Mouse (Mus musculus) kidney, embryonic 16.5 days (tissue): ENCODE results near the gene Cdc26. TPM values are rescaled to one million over a fixed set of nuclear protein-coding genes. Genes with fewer than 3 reads are reported as not detected.
A peak's percentile ranks its signal among the peaks of the same experiment; 100 is the strongest.

Experiments used
- ATAC-seq: fragments of 200-750 bp; cut with Nextera tagmentation; 2 replicates; pipeline ENCODE4 v1.8.0; 2017; ENCODE audit warnings: moderate TSS enrichment; ENCODE audit not compliant: low FRiP score, low TSS enrichment
- H3K27ac ChIP-seq: fragments of 300-500 bp; sonication (generic); 2 replicates; pipeline ENCODE4 v1.5.1; 2014; ENCODE audit warnings: low read length
- H3K27me3 ChIP-seq: fragments of 300-500 bp; sonication (generic); 2 replicates; pipeline ENCODE4 v1.6.1; 2014; ENCODE audit warnings: low read length, control low read depth, mixed read lengths; ENCODE audit not compliant: insufficient read depth
- H3K36me3 ChIP-seq: fragments of 300-500 bp; sonication (generic); 2 replicates; pipeline ENCODE4 v1.6.1; 2014; ENCODE audit warnings: low read length, control low read depth, mixed read lengths; ENCODE audit not compliant: insufficient read depth
- H3K4me1 ChIP-seq: fragments of 300-500 bp; sonication (generic); 2 replicates; pipeline ENCODE4 v1.6.1; 2014; ENCODE audit warnings: low read length, control low read depth, mixed read lengths; ENCODE audit not compliant: insufficient read depth
- H3K4me2 ChIP-seq: fragments of 300-500 bp; sonication (generic); replicated peaks from 2 replicates; pipeline ENCODE4 v1.6.1; 2014; ENCODE audit warnings: low read depth, low read length
- H3K4me3 ChIP-seq: fragments of 300-500 bp; sonication (generic); 2 replicates; pipeline ENCODE4 v1.5.1; 2014; ENCODE audit warnings: mild to moderate bottlenecking, low read length
- H3K9ac ChIP-seq: fragments of 300-500 bp; sonication (generic); replicated peaks from 2 replicates; pipeline ENCODE4 v1.6.1; 2014; ENCODE audit warnings: low read length
- H3K9me3 ChIP-seq: fragments of 300-500 bp; sonication (generic); 2 replicates; pipeline ENCODE4 v1.6.1; 2016; ENCODE audit warnings: low read length, control low read depth
- WGBS: fragments of 180-500 bp; shearing (Covaris S2); extraction: QIAGEN DNeasy Blood & Tissue Kit; methylation state at CpG from one replicate; pipeline ENCODE4 v1.1.7; 2014; 5-methylcytosine and 5-hydroxymethylcytosine counted together
- polyA plus RNA-seq: library from polyadenylated mRNA; unstranded; fragments of >200 nt; fragmentation: Nextera tagmentation; extraction: Ambion mirVana; gene quantifications from 2 replicates; pipeline ENCODE4 v1.2.1, GENCODE M21; 2015

Gene Cdc26
- polyA plus RNA-seq, 1 experiment from 2014 or later, result 149 TPM

DNA sequence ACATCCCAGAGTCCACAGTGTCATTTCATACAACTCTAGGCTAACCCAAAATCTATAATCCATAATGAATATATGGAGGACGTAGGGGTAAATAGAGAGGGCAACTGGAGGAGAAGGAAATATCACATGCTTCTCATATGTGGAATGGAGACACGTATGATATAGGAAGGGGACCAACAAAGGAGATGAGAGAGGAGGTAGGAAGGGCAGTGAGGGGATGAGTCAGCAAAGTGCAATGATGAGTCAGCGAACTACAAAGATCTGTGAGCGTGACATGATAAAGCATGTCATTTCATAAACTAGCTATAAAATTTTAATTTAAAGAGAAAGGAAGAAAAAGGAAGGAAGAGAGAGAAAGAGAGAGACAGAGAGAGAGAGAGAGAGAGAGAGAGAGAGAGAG lies 23.1 kb upstream of the Cdc26 start:
- Histone ChIP-seq H3K4me1 (no peaks in the 10 kb centered on the region), H3K36me3 (no peaks in the 10 kb centered on the region; the same call in 1 of the 2 replicates), H3K27ac (no peak overlapping the region), H3K9ac (no peak overlapping the region), H3K4me3 (no peak overlapping the region), H3K9me3 (no peaks in the 10 kb centered on the region), H3K27me3 (no peaks in the 10 kb centered on the region), H3K4me2 (no peak overlapping the region)
- 86% methylated on average over 4 of the region's 4 CpGs for WGBS
- ATAC-seq, result no peak

DNA sequence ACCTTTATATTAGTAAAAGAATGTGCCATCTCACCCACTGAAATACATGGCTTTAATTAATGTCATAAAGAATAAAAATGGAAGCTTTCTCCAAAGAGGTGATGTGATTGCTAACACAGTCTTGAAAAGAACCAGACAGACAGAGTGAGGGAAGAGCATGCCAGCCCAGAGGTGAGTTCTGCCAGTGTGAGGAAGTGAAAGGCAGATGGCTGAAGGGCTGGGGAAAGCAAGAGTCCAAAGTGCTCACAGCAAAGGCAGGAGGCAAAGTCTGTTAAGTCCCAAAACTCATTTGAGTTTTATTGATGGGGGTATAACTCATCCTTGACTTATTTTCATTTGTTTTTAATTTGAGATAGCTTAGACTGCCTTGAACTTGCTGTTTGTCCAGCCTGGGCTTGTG lies 22.2 kb upstream of the Cdc26 start:
- no peaks in the 10 kb centered on the region for H3K27me3 ChIP-seq
- no peak overlapping the region for H3K27ac ChIP-seq
- H3K9ac ChIP-seq, result no peak overlapping the region
- no peaks in the 10 kb centered on the region for H3K9me3 ChIP-seq
- H3K4me2 ChIP-seq, result no peak overlapping the region
- ATAC-seq, result no peak
- H3K4me3 ChIP-seq, result no peak overlapping the region
- peaks cover 1% of the 10 kb centered on the region; the same call in 1 of the 2 replicates for H3K36me3 ChIP-seq
- no peaks in the 10 kb centered on the region for H3K4me1 ChIP-seq

DNA sequence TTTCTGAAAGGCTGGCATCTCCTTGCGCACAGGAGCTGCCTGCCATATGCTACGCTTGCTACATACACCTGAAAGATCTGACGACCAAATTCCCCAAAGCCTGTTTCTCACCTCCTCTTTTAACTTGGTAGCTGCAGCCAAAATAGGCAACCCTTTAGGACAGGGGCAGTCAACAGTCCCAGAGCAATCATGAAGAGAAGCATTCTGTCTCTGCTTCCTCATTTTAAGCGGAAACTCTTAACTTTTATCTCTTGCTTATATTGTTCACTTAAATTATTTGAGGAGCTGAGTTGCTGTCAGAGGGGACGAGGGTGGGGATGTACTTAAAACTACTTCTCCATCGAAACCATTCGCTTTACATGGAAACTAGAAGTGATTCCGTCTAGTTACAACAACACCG lies 21.2 kb upstream of the Cdc26 start:
- no peak for ATAC-seq
- Histone ChIP-seq H3K27ac (no peak overlapping the region), H3K9me3 (no peaks in the 10 kb centered on the region), H3K4me1 (no peaks in the 10 kb centered on the region), H3K4me3 (no peak overlapping the region), H3K9ac (no peak overlapping the region), H3K4me2 (no peak overlapping the region), H3K27me3 (no peaks in the 10 kb centered on the region), H3K36me3 (peaks cover 11% of the 10 kb centered on the region; the same call in 1 of the 2 replicates)
- WGBS, result 86% methylated on average over 9 of the region's 9 CpGs

DNA sequence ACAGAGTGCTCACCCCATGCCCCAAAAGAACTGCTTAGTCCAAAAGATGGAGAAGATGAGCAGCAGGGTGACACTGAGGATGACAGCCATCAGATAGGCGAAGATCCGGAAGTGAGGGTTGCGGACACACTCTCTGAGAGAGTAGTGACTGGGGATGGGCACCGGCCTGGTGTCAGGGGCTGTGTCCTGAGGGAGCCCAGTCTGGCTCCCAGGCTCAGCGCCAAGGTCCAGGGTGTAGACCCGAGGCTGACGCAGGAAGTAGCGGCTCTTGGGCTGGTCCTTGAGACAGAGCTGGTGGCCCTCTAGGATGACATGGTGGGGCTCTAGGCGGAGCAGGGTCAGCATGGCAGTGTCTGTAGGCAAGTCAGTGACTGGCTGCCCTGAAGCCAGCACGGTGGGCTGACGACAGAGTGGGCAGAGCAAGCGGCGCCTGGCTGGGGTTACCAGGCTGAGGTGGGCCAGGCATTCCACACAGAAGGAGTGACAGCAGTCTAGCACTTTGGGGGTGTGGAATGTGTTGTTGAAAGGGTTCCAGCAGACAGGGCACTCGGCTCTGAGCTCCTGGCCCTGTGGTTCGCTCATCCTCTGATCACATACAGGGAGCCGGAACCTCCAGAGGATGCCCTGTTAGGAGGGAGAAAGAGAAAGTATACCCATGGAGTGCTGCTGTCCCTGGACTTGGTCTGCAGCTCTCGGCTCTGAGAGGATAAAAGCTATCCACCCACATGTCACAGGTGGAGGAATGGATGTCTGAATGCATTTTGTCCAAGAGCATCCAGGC lies 19.7 kb upstream of the Cdc26 start:
- ATAC-seq, result peak; percentile 49
- Histone ChIP-seq H3K9ac (no peak overlapping the region), H3K27ac (no peak overlapping the region), H3K9me3 (no peaks in the 10 kb centered on the region), H3K27me3 (no peaks in the 10 kb centered on the region), H3K4me3 (no peak overlapping the region), H3K4me1 (no peaks in the 10 kb centered on the region), H3K4me2 (no peak overlapping the region), H3K36me3 (peaks cover 22% of the 10 kb centered on the region)
- WGBS, result 78% methylated on average over 17 of the region's 17 CpGs

DNA sequence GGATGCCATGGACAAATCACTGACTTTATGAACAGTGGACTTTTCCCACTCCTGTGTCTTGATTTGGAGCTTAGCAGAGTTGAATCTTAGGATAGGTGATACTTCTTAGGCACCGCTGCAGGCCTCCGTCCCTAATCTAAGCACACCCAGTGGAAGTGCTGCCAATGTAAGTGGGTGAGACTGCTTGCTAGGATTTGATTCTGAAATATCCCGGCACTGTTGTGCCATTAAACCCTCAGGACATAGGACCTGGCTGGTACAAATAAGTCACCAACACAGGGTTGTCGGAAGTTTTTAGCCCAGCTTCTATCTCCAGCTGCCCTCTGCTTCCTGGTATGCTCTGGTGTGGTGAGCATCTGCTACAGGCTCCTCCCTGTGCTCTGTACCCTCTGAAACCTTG lies 17.4 kb upstream of the Cdc26 start:
- 95% methylated on average over 4 of the region's 4 CpGs for WGBS
- no peak overlapping the region for H3K27ac ChIP-seq
- H3K27me3 ChIP-seq, result no peaks in the 10 kb centered on the region
- H3K9me3 ChIP-seq, result no peaks in the 10 kb centered on the region
- H3K4me1 ChIP-seq, result no peaks in the 10 kb centered on the region
- no peak overlapping the region for H3K4me3 ChIP-seq
- H3K36me3 ChIP-seq, result peaks cover 45% of the 10 kb centered on the region
- no peak overlapping the region for H3K4me2 ChIP-seq
- no peak for ATAC-seq
- H3K9ac ChIP-seq, result no peak overlapping the region

DNA sequence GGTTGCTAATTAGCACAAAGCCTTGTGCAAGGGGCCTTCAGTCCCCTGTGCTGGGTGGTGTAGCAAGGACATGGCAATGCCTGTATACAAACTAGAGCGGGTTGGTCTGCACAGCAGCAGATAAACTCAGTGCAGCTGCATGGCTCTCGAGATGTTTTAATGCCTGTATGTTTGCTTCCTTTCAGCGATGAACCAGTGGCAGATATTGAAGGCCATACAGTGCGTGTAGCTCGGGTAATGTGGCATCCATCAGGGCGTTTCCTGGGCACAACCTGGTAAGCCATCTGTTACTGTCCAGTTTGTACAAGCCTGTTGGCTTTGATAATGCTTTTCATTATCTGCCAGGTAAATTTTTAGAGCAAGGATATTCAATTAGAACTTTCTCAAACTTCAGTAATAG lies 10.6 kb upstream of the Cdc26 start:
- no peaks in the 10 kb centered on the region for H3K4me1 ChIP-seq
- H3K4me2 ChIP-seq, result no peak overlapping the region
- H3K27ac ChIP-seq, result no peak overlapping the region
- no peaks in the 10 kb centered on the region for H3K9me3 ChIP-seq
- no peak overlapping the region for H3K4me3 ChIP-seq
- H3K36me3 ChIP-seq, result peaks cover 93% of the 10 kb centered on the region
- H3K27me3 ChIP-seq, result no peaks in the 10 kb centered on the region
- no peak for ATAC-seq
- no peak overlapping the region for H3K9ac ChIP-seq
- 97% methylated on average over 6 of the region's 6 CpGs for WGBS

DNA sequence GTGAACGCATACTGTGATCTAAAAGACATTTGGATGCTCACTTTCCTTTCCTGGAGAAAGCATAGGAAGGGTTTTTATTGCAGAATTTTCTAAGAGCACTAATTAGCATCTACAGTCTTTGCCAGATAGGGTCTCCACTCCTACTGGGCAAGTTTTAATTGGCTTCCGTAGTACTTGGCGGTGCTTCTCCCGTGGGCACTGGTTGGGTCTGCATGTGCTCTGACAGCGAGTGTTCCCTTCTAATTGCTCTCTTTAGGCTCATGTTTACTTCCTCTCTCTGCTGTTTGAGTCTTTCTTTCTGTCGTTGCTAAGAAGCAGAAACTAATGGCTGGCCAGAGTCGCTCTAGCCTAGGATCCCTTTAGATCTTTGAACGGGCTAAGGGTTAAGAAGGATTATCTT lies 10.0 kb upstream of the Cdc26 start:
- Histone ChIP-seq H3K4me2 (no peak overlapping the region), H3K27me3 (no peaks in the 10 kb centered on the region), H3K4me1 (no peaks in the 10 kb centered on the region), H3K9ac (no peak overlapping the region), H3K36me3 (peaks cover 92% of the 10 kb centered on the region), H3K27ac (no peak overlapping the region), H3K9me3 (no peaks in the 10 kb centered on the region), H3K4me3 (no peak overlapping the region)
- ATAC-seq, result no peak
- 94% methylated on average over 8 of the region's 8 CpGs for WGBS

DNA sequence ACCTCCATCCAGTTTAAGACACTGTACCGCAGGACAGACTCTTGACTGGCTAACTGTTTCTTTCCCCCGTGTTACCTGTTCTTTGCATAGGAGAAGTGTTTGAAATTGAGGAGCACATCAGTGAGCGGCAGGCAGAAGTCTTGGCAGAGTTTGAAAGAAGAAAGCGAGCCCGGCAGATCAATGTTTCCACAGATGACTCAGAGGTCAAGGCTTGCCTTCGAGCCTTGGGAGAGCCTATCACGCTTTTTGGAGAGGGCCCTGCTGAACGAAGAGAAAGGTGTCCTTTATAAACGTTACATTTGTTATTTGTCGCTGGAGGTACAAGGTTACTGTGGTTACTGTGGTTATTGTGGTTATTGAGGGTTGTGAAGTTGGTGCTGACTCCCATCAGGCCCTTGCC lies 3.2 kb upstream of the Cdc26 start:
- 93% methylated on average over 10 of the region's 10 CpGs for WGBS
- H3K27ac ChIP-seq, result no peak overlapping the region
- H3K9ac ChIP-seq, result no peak overlapping the region

DNA sequence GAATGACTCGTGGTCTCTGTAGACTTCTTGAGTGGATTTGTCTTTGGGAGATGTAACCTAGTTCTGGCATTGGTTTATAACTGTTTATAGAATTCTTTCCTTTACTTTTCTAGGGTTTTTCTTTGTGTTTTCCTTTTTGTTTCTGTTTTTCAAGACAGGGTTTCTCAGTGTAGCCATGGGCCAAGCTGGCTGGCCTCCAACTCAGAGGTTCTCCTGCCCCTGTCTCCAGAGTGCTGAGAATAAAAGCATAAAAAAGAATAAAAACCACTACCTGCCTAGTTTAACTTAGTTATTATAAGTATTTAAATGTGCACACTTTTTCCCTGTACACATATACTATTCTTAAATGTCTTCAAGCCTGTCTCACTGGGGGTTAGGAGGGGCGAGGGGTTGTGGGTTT lies 1.9 kb upstream of the Cdc26 start:
- H3K4me3 ChIP-seq, result peak overlapping the region; percentile 87; the same call in 1 of the 2 replicates
- WGBS, result 83% methylated on average over 2 of the region's 2 CpGs
- no peaks in the 10 kb centered on the region for H3K9me3 ChIP-seq
- H3K9ac ChIP-seq, result 0 out of 2 replicates have a peak overlapping the region, but pooled peaks have one; percentile 25
- H3K36me3 ChIP-seq, result peaks cover 33% of the 10 kb centered on the region
- H3K27me3 ChIP-seq, result no peaks in the 10 kb centered on the region
- no peak overlapping the region for H3K27ac ChIP-seq
- peak overlapping the region; percentile 64 for H3K4me2 ChIP-seq
- H3K4me1 ChIP-seq, result peaks cover 26% of the 10 kb centered on the region
- ATAC-seq, result no peak

More for the DNA sequence above, 3.2 kb upstream of the Cdc26 start:
- H3K4me3 ChIP-seq, result no peak overlapping the region
- peaks cover 15% of the 10 kb centered on the region for H3K4me1 ChIP-seq
- H3K4me2 ChIP-seq, result no peak overlapping the region
- peaks cover 46% of the 10 kb centered on the region for H3K36me3 ChIP-seq
- ATAC-seq, result no peak
- H3K27me3 ChIP-seq, result no peaks in the 10 kb centered on the region
- H3K9me3 ChIP-seq, result no peaks in the 10 kb centered on the region

DNA sequence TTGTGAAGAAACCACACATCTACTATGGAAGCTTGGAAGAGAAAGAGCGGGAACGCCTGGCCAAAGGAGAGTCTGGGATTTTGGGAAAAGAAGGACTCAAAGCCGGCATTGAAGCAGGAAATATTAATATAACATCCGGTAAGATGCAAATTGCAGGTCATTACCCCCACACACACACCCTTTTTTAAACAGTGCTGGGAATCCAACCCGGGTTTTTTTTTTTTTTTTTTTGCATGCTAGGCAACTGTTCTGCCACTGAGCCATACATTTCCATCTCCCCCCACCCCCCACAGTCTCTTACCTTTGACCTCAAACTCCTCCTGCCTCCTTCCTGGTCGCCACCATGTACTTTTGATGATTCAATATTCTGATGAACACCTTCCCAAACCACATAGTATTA lies 1.2 kb upstream of the Cdc26 start:
- Histone ChIP-seq H3K36me3 (peaks cover 26% of the 10 kb centered on the region), H3K27me3 (no peaks in the 10 kb centered on the region), H3K9ac (peak overlapping the region; percentile 90), H3K4me3 (peak overlapping the region; percentile 87), H3K27ac (peak overlapping the region; percentile 90; the same call in 1 of the 2 replicates), H3K4me1 (peaks cover 26% of the 10 kb centered on the region), H3K9me3 (no peaks in the 10 kb centered on the region), H3K4me2 (peak overlapping the region; percentile 64)
- ATAC-seq, result no peak
- 21% methylated on average over 6 of the region's 6 CpGs for WGBS
